Mouse (Mus musculus) liver, embryonic 13.5 days (tissue): ENCODE data around the gene Lce1m. TPM values are rescaled to one million over a fixed set of nuclear protein-coding genes. Genes with fewer than 3 reads are reported as not detected.
"Not testable (repeated sequence)": the region's sequence is repeated elsewhere in the genome, so short reads cannot be mapped to it uniquely, and the experiment has no call there.

Experiments used
- ATAC-seq: fragments of 200-750 bp; cut with Nextera tagmentation; 2 replicates; pipeline ENCODE4 v1.8.0; 2017; ENCODE audit warnings: low read depth, mild to moderate bottlenecking, moderate number of reproducible peaks, moderate library complexity
- DNase-seq: peaks from one replicate; pipeline ENCODE4 v3.0.0; 2022
- H3K27ac ChIP-seq: fragments of 300-500 bp; sonication (generic); 2 replicates; pipeline ENCODE4 v1.5.1; 2015; ENCODE audit warnings: moderate library complexity, mild to moderate bottlenecking, inconsistent platforms
- H3K27me3 ChIP-seq: fragments of 300-500 bp; sonication (generic); 2 replicates; pipeline ENCODE4 v1.6.1; 2015; ENCODE audit warnings: mild to moderate bottlenecking, inconsistent platforms
- H3K36me3 ChIP-seq: fragments of 300-500 bp; sonication (generic); 2 replicates; pipeline ENCODE4 v1.6.1; 2015; ENCODE audit warnings: mild to moderate bottlenecking, inconsistent platforms
- H3K4me1 ChIP-seq: fragments of 300-500 bp; sonication (generic); replicated peaks from 2 replicates; pipeline ENCODE4 v1.6.1; 2015; ENCODE audit warnings: inconsistent platforms
- H3K4me2 ChIP-seq: fragments of 300-500 bp; sonication (generic); 2 replicates; pipeline ENCODE4 v1.6.1; 2015; ENCODE audit warnings: inconsistent platforms, mild to moderate bottlenecking, moderate library complexity
- H3K4me3 ChIP-seq: fragments of 300-500 bp; sonication (generic); replicated peaks from 2 replicates; pipeline ENCODE4 v1.5.1; 2015; ENCODE audit warnings: mild to moderate bottlenecking, inconsistent platforms
- H3K9ac ChIP-seq: fragments of 300-500 bp; sonication (generic); 2 replicates; pipeline ENCODE4 v1.6.1; 2015; ENCODE audit warnings: mild to moderate bottlenecking, inconsistent platforms
- H3K9me3 ChIP-seq: fragments of 300-500 bp; sonication (generic); replicated peaks from 2 replicates; pipeline ENCODE4 v1.6.1; 2016; ENCODE audit warnings: inconsistent platforms
- WGBS: fragments of 180-500 bp; shearing (Covaris S2); methylation state at CpG from one replicate; pipeline ENCODE4 v1.1.7; 2015; ENCODE audit not compliant: insufficient replicate concordance; 5-methylcytosine and 5-hydroxymethylcytosine counted together
- polyA plus RNA-seq: library from polyadenylated mRNA; unstranded; fragments of >200 nt; fragmentation: Nextera tagmentation; extraction: Ambion mirVana; gene quantifications from 2 replicates; pipeline ENCODE4 v1.2.1, GENCODE M21; 2015

Lce1m gene
- polyA plus RNA-seq: not detected in 2 replicates

DNA sequence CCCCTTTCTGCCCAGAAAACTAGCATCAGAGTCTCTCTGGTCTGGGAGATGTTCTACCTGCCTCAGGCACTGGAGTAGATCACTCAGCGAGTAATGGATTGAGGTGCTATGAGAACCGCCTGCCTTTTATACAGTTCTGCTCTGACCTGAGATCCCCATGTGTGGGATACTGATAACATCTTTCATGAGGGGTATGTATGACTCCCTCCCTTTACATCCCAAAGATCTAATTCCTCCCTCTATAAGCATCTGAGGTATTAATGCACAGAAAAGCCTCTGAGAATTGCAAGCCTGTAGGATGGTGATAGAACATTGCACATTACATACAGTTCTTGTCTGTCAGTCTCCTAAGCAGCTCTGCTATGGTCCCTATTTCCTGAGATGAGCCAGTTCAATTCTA is at the start of gene Lce1m:
Gene Lce1m, minus strand, starts transcription at position 101 of the 400 bp plus-strand sequence.
- Histone ChIP-seq H3K4me2 (no peak within 1 kb of the TSS), H3K27ac (no peak within 1 kb of the TSS), H3K9ac (no peak within 1 kb of the TSS), H3K4me3 (no peak within 1 kb of the TSS), H3K4me1 (no peaks in the 10 kb centered on the region), H3K9me3 (no peaks in the 10 kb centered on the region), H3K36me3 (no peaks in the 10 kb centered on the region), H3K27me3 (peaks cover 15% of the 10 kb centered on the region)
- ATAC-seq: no peak
- WGBS: 76% methylated on average over 2 of the region's 2 CpGs
- no peak for DNase-seq

DNA sequence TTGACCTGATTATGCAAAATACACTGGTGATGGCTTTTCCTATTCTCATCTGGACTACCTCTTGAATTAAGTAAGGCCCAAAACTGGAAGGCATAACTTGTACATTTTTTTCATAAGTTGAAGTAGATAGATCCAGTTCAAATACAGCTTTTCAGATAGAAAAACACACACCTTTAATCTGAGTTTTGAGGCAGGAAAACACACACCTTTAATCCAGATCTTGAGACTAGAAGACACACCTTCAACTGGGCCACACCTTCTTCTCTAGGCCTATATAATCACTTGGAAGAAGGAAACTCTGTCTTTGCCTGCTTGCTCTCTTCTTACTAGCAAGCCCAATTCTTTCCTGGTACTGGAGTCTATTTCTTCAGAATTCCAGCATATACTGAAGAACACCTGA is 49.7 kb upstream of the Lce1m start, which contains the start of gene Gm4858:
Gene Gm4858, plus strand, starts transcription at position 301 of the 400 bp plus-strand sequence.
- not testable (repeated sequence) for ATAC-seq, H3K4me3 ChIP-seq, H3K9me3 ChIP-seq, DNase-seq, H3K4me2 ChIP-seq, H3K36me3 ChIP-seq, H3K4me1 ChIP-seq, H3K27ac ChIP-seq, H3K9ac ChIP-seq, H3K27me3 ChIP-seq

DNA sequence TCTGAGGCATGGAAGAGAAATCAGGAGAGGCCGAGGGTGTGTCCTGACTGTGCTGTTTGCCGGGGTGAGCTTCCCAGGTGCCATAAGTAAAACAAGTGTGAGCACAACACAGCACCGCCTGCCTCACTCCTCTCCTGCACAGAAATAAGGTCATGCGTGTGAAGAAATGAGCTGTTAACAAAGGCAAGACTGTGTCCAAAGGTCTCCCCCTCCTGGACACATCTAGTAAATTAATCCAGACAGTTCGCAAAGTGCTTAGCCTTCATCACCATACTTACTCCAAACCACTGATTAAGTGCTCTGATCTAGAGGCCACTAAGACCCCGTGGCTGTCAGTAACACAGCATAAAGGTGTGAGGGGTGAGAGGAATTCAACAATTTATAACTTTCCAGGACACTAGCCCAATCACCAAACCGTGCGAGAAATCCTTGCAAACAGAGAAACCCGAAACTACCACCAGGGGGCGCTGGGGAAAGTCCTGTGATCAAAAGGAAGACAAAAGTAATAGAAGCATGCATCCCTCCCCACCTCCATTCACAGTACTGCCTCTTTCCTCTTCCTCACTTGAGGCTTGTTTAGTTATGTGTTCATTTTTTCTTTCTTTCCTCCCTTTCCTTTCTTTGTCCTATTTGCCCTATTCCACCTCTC is 34.1 kb upstream of the Lce1m start:
- DNase-seq (no peak), ATAC-seq (no peak)
- no peak overlapping the region for H3K9ac ChIP-seq
- H3K4me1 ChIP-seq: no peaks in the 10 kb centered on the region
- no peaks in the 10 kb centered on the region for H3K27me3 ChIP-seq
- WGBS: 48% methylated on average over 10 of the region's 10 CpGs
- H3K36me3 ChIP-seq: no peaks in the 10 kb centered on the region
- H3K4me3 ChIP-seq: no peak overlapping the region
- H3K4me2 ChIP-seq: no peak overlapping the region
- H3K27ac ChIP-seq: no peak overlapping the region
- no peaks in the 10 kb centered on the region for H3K9me3 ChIP-seq

DNA sequence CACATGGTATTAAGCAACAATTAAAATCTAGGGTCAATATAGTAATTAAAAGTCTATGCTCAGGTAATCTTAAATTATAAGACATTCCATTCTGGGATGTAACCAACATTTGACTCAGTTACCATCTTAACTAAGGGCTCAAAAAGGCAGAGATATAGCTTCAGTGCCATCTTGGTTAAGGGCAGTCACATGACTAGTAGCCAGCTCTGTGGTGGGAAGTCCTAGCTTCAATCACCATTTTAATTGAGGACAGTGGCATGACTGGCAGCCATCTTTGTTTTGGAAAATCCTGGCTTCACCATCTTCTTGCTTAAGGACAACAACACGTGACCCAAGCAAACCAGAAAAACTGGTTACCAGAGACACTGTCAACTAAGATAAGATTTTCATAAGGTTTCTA is 31.3 kb upstream of the Lce1m start:
- ATAC-seq (no peak), DNase-seq (no peak)
- Histone ChIP-seq H3K4me2 (no peak overlapping the region), H3K4me1 (no peaks in the 10 kb centered on the region), H3K4me3 (no peak overlapping the region), H3K9me3 (no peaks in the 10 kb centered on the region), H3K9ac (no peak overlapping the region), H3K27ac (no peak overlapping the region), H3K27me3 (no peaks in the 10 kb centered on the region), H3K36me3 (no peaks in the 10 kb centered on the region)
- WGBS: 67% methylated on average over 1 of the region's 1 CpGs

DNA sequence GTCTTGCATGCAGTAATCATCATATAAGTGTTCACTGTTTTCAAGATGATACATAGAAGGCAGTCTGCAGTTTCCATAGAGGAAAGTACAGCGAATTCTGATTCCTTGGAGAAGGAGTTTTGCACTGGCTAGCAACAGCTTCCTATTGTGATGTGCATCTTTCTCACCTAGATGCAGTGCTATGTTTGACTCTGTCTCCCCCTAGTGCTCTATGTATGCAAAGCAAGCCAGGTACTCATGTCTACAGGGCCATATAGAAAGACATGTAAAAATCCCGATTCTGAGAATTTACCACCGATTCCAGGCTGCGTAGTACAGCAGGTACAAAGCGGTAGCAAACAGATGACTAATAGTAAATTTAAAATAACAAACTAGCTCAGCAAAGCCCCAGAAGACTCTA is 12.6 kb upstream of the Lce1m start:
- 43% methylated on average over 5 of the region's 5 CpGs for WGBS
- H3K36me3 ChIP-seq: no peaks in the 10 kb centered on the region
- H3K9me3 ChIP-seq: no peaks in the 10 kb centered on the region
- H3K4me1 ChIP-seq: no peaks in the 10 kb centered on the region
- H3K4me2 ChIP-seq: no peak overlapping the region
- H3K27me3 ChIP-seq: no peaks in the 10 kb centered on the region
- no peak overlapping the region for H3K4me3 ChIP-seq
- ATAC-seq: no peak
- no peak for DNase-seq
- H3K27ac ChIP-seq: no peak overlapping the region
- no peak overlapping the region for H3K9ac ChIP-seq

DNA sequence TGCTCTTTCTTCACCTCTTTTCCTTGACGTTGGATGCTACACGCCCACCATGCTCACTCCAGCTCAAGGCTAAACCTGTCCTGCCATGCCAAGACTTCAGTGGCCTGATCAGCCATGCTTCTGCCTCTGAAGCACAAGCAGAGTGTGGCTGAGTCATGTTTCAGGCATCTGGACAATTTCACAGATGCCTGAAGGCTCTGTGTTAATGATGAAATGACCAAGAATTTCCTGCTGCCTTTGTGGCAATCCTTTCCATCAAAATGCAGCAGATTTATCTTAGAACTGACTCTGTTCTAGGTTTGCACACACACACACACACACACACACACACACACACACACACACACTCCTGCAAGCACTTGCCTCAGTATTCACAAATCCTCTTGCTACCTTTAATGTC is 6.6 kb upstream of the Lce1m start:
- Histone ChIP-seq H3K36me3 (no peaks in the 10 kb centered on the region), H3K9ac (no peak overlapping the region), H3K4me3 (no peak overlapping the region), H3K4me2 (no peak overlapping the region), H3K4me1 (no peaks in the 10 kb centered on the region), H3K27me3 (no peaks in the 10 kb centered on the region), H3K9me3 (no peaks in the 10 kb centered on the region), H3K27ac (no peak overlapping the region)
- ATAC-seq: no peak
- 71% methylated on average over 2 of the region's 2 CpGs for WGBS
- DNase-seq: no peak

DNA sequence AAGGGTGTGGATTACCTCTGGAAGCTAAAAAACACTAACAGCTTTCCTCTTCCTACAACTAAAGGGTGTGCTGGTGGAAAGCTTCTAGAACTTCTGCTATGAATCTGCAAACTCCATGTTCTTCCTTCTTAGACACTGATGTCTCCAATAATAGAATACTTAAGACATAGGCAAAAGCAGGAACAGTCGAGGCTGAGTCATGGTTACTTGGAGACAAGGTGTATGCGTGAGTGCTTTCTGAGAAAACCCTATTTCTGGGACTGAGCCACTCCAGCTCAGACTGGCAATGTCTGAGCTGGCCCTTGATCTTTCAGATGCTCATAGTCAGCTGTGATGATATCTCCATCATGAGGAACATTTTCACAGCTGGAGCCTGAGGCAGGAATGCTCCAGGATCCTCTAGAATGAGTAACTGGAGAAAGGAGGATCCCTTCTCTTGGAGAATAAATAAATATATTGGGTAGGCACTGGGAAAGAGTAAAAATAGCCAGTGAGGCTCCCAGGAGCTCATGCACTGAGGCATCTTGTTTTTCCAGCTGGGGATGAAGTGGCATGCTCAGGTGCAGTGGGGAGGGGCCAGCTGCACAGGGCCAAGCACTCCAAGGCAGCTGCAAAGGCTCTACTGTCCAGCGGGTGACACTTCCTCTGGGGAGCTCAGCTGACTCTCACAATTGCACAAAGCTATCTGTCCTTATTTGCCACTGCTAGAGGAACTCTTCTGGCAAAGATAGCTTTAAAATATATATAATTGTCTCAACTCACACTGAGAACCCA is 4.7 kb upstream of the Lce1m start:
- Histone ChIP-seq H3K4me2 (no peak overlapping the region), H3K9me3 (no peaks in the 10 kb centered on the region), H3K27ac (no peak overlapping the region), H3K4me3 (no peak overlapping the region), H3K4me1 (no peaks in the 10 kb centered on the region), H3K27me3 (no peaks in the 10 kb centered on the region), H3K36me3 (no peaks in the 10 kb centered on the region), H3K9ac (no peak overlapping the region)
- no peak for DNase-seq
- no peak for ATAC-seq
- WGBS: 54% methylated on average over 3 of the region's 3 CpGs

DNA sequence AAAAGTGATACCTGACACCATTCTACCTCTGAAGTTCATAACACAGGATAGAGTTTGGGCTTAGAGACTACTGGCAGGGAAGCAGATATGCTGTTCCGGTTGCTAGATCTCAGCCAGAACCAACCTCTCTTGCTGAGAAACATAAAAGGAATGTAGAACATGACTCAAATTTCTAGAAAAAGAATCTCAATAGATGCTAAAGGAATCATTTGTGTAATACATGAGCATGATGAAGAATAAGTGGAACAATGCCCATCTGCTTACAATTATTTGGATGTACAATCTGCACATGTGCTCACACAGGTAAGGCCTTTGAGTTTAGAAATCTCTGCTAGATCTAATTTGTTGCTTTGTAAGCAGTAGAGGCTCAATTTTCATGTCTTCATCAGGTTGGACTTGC is 2.3 kb upstream of the Lce1m start:
- Histone ChIP-seq H3K4me2 (no peak overlapping the region), H3K27ac (no peak overlapping the region), H3K9me3 (no peaks in the 10 kb centered on the region), H3K4me1 (no peaks in the 10 kb centered on the region), H3K36me3 (no peaks in the 10 kb centered on the region), H3K4me3 (no peak overlapping the region), H3K9ac (no peak overlapping the region), H3K27me3 (no peaks in the 10 kb centered on the region)
- no peak for ATAC-seq
- DNase-seq: no peak
- 69% methylated on average over 1 of the region's 1 CpGs for WGBS

DNA sequence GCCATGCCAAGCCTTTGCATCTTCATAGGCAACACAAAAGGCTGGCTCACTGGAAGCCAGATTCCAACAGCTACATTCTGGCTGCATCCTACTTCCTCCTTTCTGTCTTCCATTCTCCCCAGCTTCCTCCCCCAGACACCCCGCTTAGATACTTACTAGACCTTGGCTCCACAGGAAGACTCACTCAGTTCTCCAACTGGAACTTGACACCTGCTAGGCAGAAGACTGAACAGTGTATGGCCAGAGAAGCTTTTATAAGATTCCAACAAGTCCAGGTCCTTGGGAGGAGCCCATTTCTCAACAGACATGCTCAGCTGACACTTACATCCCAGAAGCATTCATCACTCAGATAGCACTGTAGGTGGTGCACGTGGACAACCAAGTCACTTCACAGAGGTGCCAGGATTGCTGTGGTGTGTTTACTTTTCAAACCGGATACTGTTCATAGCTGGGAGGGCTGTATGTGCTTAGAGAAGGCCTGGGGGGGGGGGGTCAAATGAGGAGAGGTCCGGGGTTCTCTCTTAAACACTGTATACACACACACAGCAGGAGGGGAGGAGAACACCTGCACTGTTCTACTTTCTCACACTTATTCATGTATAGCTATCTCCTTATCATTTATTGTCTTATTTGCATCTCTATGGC is 3.3 kb downstream of the Lce1m start, which contains the start of gene Crct1:
Gene Crct1, minus strand, starts transcription at position 228 of the 645 bp plus-strand sequence.
- H3K4me2 ChIP-seq: peak within 1 kb of the TSS; percentile 53
- DNase-seq (no peak), ATAC-seq (no peak)
- no peaks in the 10 kb centered on the region for H3K4me1 ChIP-seq
- WGBS: 38% methylated on average over 4 of the region's 4 CpGs
- peaks cover 18% of the 10 kb centered on the region for H3K27me3 ChIP-seq
- H3K9ac ChIP-seq: no peak within 1 kb of the TSS
- peak within 1 kb of the TSS; percentile 36 for H3K4me3 ChIP-seq
- H3K27ac ChIP-seq: no peak within 1 kb of the TSS
- H3K9me3 ChIP-seq: no peaks in the 10 kb centered on the region
- no peaks in the 10 kb centered on the region for H3K36me3 ChIP-seq

DNA sequence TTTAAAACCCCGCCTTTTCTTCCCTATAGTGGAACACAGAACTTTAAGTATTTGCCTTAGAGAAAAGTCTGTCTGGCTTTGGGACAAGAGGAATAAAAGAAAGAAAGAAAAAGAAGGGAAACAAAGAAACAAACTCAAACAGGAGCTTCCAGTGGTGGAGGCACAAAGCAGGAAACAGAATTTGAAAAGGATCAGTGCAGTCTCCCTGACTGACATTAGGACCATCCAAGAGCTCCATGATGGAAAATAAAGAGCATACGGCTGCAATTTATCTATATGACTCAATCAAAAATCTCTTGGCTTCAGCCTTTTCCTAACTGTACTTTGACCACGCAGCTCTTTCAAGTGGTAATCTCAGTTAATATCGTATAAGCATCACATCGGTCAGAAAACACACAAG is 4.0 kb downstream of the Lce1m start:
- DNase-seq (no peak), ATAC-seq (no peak)
- Histone ChIP-seq H3K4me2 (peak overlapping the region; percentile 53), H3K9ac (no peak overlapping the region), H3K4me1 (no peaks in the 10 kb centered on the region), H3K27ac (no peak overlapping the region), H3K9me3 (no peaks in the 10 kb centered on the region), H3K36me3 (no peaks in the 10 kb centered on the region), H3K4me3 (peak overlapping the region; percentile 36), H3K27me3 (peaks cover 18% of the 10 kb centered on the region)
- 33% methylated on average over 5 of the region's 5 CpGs for WGBS

DNA sequence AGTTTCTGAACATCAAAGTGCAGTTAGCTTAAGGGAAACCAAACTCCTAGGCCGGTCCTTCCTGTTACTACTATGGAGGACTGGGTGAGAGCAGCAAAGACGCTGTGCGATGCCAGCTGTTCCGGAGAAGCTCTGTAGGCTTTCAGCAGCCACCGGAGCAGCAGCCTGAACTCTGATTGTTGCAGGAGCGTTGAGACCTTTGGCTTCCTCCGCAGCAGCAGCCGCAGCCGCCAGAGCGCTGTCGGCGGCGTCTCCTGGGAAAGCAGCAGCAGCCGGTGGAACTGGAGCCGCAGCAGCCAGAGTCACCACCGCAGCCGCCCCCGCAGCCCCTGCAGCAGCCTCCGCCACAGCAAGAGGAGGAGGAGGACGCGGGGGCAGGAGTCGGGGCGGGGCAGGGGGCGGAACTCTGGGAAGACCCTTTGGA is 4.5 kb downstream of the Lce1m start:
- no peak for DNase-seq
- no peak for ATAC-seq

More for the DNA sequence above, 4.5 kb downstream of the Lce1m start:
- Histone ChIP-seq H3K27ac (no peak overlapping the region), H3K36me3 (no peaks in the 10 kb centered on the region), H3K9ac (no peak overlapping the region), H3K9me3 (no peaks in the 10 kb centered on the region), H3K27me3 (peaks cover 18% of the 10 kb centered on the region), H3K4me3 (peak overlapping the region; percentile 36), H3K4me1 (no peaks in the 10 kb centered on the region), H3K4me2 (peak overlapping the region; percentile 53)
- 2% methylated on average over 24 of the region's 24 CpGs for WGBS
